9 mouse cellular contexts compared by ENCODE assay signal in genomic region chr16:49970297-49970804, GRCm38 (mm10).
DNase-seq lines count a peak whose midpoint lies in the region; ATAC-seq and TF ChIP-seq lines count a peak whose summit lies in the region.
"Had no signal": no experiment of that assay in that cellular context is flagged by ENCODE, and none has a peak within 500 bp of the region (broad histone marks: within the 10 kb centered on the region; RNA-seq: fewer than 3 reads in every experiment).

No protein-coding gene starts in this region.

- peak; percentile 73 for ATAC-seq in inflammation-experienced regulatory T-cells, adult 6 months
- peak; percentile 76; the same call in 1 of the 2 replicates for ATAC-seq in stomach, embryonic 16.5 days (ENCODE audit: insufficient read depth, low FRiP score)

- H3K27ac ChIP-seq in spleen, adult 2 months (ENCODE audit: insufficient read depth, low read length) = peak overlapping the region; percentile 85
- H3K27ac ChIP-seq in stomach, embryonic 16.5 days (ENCODE audit: low read length) = no peak overlapping the region
- H3K27ac ChIP-seq: liver, embryonic 14.5 days had no signal

- H3K36me3 ChIP-seq in spleen, adult 2 months (ENCODE audit: control insufficient read depth, insufficient read depth, low read length) = no peaks in the 10 kb centered on the region
- H3K36me3 ChIP-seq in stomach, embryonic 16.5 days (ENCODE audit: control insufficient read depth, insufficient read depth, low read length) = no peaks in the 10 kb centered on the region

- H3K4me2 ChIP-seq in stomach, embryonic 16.5 days (ENCODE audit: low read depth, low read length) = no peak overlapping the region

- DNase-seq in cerebellum, postnatal 14 days = peak; percentile 74 to 84
- DNase-seq in cerebellum, adult 9-11 months = no peak
- DNase-seq in spleen, adult 2 months (ENCODE audit: low read depth in 1 of 2, low spot score in 2 of 2) = peak; percentile 28 to 72
- no peak for DNase-seq in spleen, postnatal 4 days (ENCODE audit: low spot score in 2 of 2)
- DNase-seq in urinary bladder, postnatal 4 days (ENCODE audit: low spot score in 2 of 2) = no peak
- DNase-seq in right cerebral cortex, postnatal 36 days (ENCODE audit: low spot score in 2 of 2) = no peak

- H3K9me3 ChIP-seq in stomach, embryonic 16.5 days (replicated peaks; ENCODE audit: control insufficient read depth, low read length) = no peaks in the 10 kb centered on the region

- H3K4me1 ChIP-seq in spleen, adult 2 months (ENCODE audit: control insufficient read depth, insufficient read depth, insufficient read length) = peaks cover 31% of the 10 kb centered on the region; the same call in 1 of the 2 replicates
- peaks cover 18% of the 10 kb centered on the region for H3K4me1 ChIP-seq in stomach, embryonic 16.5 days (ENCODE audit: control insufficient read depth, insufficient read depth, low read length)

- TF ChIP-seq POLR2A in spleen, adult 2 months (IDR thresholded peaks at IDR 0.05; ENCODE audit: low read depth, low read length) = no peak

- no peak for TF ChIP-seq CTCF in spleen, adult 2 months (IDR thresholded peaks at IDR 0.05; ENCODE audit: extremely low read depth, insufficient read depth, insufficient read length, insufficient replicate concordance)

- no peaks in the 10 kb centered on the region for H3K27me3 ChIP-seq in spleen, adult 2 months (ENCODE audit: control insufficient read depth, insufficient read depth, low read length)
- no peaks in the 10 kb centered on the region for H3K27me3 ChIP-seq in stomach, embryonic 16.5 days (ENCODE audit: control insufficient read depth, insufficient read depth, low read length)

- no peak overlapping the region for H3K4me3 ChIP-seq in spleen, adult 2 months (ENCODE audit: extremely low read depth, insufficient read depth, insufficient read length)
- no peak overlapping the region for H3K4me3 ChIP-seq in stomach, embryonic 16.5 days (replicated peaks; ENCODE audit: low read length)

- H3K9ac ChIP-seq in stomach, embryonic 16.5 days (ENCODE audit: low read length) = no peak overlapping the region
- H3K9ac ChIP-seq: liver, embryonic 14.5 days had no signal

- WGBS in spleen, adult 2 months = 19% methylated on average over 2 of the region's 2 CpGs
- WGBS in stomach, embryonic 16.5 days = 59% methylated on average over 2 of the region's 2 CpGs

Comparison
In these comparisons a context has a peak if more than half of its experiments do, and no peak if none do; other contexts are left out.
1. DNase-seq: peak in cerebellum, postnatal 14 days (2 of 2) and spleen, adult 2 months (2 of 2); none in cerebellum, adult 9-11 months (single experiment), spleen, postnatal 4 days (0 of 2), urinary bladder, postnatal 4 days (0 of 2) and right cerebral cortex, postnatal 36 days (0 of 2).